Mouse (Mus musculus) adrenal gland, postnatal 14 days (tissue): ENCODE measurements around the gene Med27. TPM values are rescaled to one million over a fixed set of nuclear protein-coding genes. Genes with fewer than 3 reads are reported as not detected.
A peak's percentile ranks its signal among the peaks of the same experiment; 100 is the strongest.

Experiments
- DNase-seq: peaks from one replicate; pipeline ENCODE4 v3.0.0; 2021; ENCODE audit warnings: mixed read lengths
- total RNA-seq: library from RNA; stranded (reverse); gene quantifications from 2 replicates; pipeline ENCODE4 v1.2.3, GENCODE M21; 2021

Med27 gene
- total RNA-seq, 1 experiment from 2014 or later, result 23.1 TPM

DNA sequence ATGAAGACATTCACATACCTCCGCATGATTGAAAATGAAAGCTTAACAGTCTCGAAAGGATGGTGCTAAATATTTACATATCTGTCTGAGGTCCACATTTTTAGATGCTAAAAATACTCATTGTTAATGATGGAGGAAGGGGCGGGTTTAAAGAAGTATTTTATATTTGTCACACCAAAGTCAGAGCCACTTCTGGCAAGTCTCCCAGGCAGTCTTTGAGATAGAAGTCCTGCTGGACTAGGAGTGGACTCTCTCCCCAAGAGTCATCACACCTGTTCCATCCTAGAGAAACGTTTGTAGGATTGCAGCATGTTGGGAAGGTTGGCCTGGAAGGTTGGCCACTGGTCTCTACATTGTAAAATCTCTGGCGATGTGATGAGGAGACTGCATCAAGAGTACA, 90.5 kb downstream of the Med27 start:
- DNase-seq, result no peak

GRCm38 (mm10) chr2:29437861-29438529, 91.4 kb downstream of the Med27 start:
- peak; percentile 31 for DNase-seq

DNA sequence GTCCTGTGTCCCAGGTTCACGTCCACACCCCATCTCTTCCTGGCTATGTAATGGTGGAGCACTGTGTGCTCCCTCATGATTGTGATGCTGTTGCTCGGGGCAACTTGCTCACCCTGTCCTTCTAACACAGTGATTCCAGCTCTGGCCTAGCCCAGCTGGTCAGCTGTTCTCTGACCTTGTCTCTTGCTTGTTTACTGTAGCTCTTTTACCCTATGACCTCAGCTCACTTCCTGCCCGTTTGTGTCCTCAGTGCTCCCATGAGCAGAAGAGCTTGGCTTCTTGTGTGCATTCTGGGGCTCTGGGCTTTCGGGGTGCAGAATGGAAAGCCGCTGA, 91.9 kb downstream of the Med27 start:
- peak; percentile 39 for DNase-seq

- DNase-seq, result no peak
Observed at GRCm38 (mm10) chr2:29438986-29439385, 92.4 kb downstream of the Med27 start.

- DNase-seq, result no peak
Observed at GRCm38 (mm10) chr2:29439396-29439795, 92.8 kb downstream of the Med27 start.

DNA sequence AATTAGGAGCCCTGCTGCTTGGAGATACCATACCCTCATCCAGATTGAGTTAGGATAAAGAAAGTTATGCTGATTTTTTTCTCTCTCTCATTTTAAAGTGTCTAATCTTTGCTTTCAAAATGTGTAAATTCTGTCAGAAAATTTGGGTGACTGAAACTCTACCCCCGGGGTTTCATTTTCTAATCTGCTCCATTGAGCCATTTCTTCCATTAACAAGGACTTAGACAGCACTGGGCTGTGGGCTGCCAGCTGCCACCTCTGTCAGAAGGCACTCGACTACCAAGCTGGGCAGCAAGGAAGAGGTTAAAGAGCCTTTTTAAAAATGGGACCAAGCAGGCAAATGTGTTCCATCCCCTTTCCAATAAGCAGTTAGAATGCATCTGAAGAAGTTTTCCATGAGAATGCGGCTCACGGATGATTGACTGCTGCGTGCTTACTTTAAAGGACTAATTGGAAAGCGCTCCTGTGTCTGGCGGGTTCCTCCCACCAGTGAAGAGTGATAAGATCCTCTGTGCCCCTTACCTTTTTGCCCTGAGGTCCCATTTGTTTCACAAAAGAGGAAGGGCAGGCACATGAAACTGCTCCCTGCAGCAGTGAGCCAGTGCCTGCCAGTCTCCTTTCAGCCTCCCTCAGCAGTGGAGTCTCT, 93.4 kb downstream of the Med27 start:
- no peak for DNase-seq

DNA sequence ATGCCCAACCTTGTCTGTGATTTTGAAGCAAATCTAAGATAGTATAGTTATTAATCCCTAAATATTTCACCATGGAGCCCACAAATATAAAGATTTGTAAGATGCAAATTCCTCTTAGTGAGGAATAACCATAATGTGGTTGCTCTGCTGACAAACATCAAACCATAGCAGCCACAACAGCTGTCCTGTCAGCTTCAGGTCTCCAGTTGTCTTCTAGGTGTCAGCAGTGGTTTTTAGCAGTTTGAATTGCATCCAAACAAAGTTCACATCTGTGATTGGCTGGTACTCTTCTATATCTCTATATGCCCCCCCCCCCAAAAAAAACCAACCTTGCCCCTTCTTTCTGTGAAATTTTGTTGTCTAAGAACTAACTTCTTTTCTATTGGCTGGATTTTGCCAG, 95.7 kb downstream of the Med27 start:
- DNase-seq, result no peak

- DNase-seq, result peak; percentile 70
Observed at GRCm38 (mm10) chr2:29443626-29444217, 97.1 kb downstream of the Med27 start.

DNA sequence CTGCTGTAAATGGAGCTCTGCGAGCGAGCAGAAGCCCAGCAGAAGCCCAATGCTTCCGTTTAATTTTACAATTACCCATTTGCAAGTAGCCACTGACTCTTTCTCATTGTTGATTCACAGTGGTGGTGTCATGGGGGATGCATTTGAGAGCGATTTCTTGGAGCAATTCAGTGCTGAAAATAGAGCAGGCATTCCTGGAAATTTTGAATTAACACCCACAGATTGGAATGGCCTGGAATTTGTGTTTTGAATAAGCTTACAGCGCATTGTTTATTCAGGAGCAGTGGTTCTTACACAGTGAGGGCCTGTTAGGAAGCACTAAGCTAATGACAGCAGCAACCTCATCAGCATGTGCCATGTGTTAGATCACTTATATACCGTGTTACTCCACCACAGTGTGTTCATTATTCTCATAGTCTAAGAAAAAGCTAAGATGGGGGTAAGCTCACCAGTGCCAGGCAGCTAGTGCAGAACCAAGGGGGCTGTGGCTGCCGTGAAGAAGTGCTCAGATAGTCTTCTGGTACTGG, 101.9 kb downstream of the Med27 start:
- no peak for DNase-seq

- DNase-seq, result no peak
Observed at GRCm38 (mm10) chr2:29451368-29451999, 104.9 kb downstream of the Med27 start.

- DNase-seq, result no peak
Observed at GRCm38 (mm10) chr2:29453376-29453775, 106.8 kb downstream of the Med27 start.

- no peak for DNase-seq
Observed at GRCm38 (mm10) chr2:29456631-29457320, 110.2 kb downstream of the Med27 start.

GRCm38 (mm10) chr2:29457677-29458076, 111.1 kb downstream of the Med27 start:
- no peak for DNase-seq

DNA sequence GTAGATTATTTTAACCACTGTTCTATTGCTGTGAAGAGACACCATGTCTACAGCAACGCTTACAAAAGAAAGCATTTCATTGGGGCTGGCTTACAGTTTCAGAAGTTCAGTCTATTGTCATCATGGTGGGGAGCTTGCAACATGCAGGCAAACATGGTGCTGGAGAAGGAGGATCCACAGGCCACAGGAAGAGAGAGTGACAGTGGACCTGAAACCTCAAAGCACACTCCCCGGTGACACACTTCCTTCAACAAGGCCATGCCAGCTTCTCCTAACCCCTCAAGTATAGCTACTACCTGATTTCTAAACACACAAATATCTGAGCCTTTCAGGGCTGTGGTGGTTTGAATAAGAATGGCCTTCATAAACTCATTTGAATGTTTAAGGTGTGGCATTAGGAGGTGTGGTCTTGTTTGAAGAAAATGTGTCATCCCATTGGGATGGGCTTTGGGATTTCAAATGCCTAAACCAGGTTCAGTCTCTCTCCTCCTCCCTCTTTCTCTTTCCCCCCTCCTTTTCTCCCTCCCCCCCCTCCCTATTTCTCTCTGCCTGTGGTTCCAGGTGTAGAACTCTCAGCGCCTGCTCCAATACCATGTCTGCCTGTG, 111.8 kb downstream of the Med27 start:
- no peak for DNase-seq

- DNase-seq, result no peak
Observed at GRCm38 (mm10) chr2:29459648-29460047, 113.0 kb downstream of the Med27 start.

- DNase-seq, result no peak
Observed at GRCm38 (mm10) chr2:29461841-29462240, 115.2 kb downstream of the Med27 start.

GRCm38 (mm10) chr2:29463039-29463585, 116.5 kb downstream of the Med27 start:
- no peak for DNase-seq

- DNase-seq, result no peak
Observed at GRCm38 (mm10) chr2:29464851-29465648, 118.4 kb downstream of the Med27 start.

GRCm38 (mm10) chr2:29465649-29466137, 119.1 kb downstream of the Med27 start:
- DNase-seq, result no peak

- no peak for DNase-seq
Observed at GRCm38 (mm10) chr2:29466396-29466795, 119.8 kb downstream of the Med27 start.

GRCm38 (mm10) chr2:29468517-29468936, 121.9 kb downstream of the Med27 start:
- DNase-seq, result no peak
